Mouse (Mus musculus) liver, adult 2 months (tissue): ENCODE measurements around the gene Olfr523. TPM values are rescaled to one million over a fixed set of nuclear protein-coding genes. Genes with fewer than 3 reads are reported as not detected.
A peak's percentile ranks its signal among the peaks of the same experiment; 100 is the strongest.

Experiments
- DNase-seq: peaks from one replicate; pipeline ENCODE4 v3.0.0-alpha.2; 2011; ENCODE audit warnings: low read depth, low spot score; ENCODE audit errors: extremely low read depth
- H3K27ac ChIP-seq: fragments of 200-500 bp; replicated peaks from 2 replicates; pipeline ENCODE4 v1.5.1; 2012; ENCODE audit warnings: low read depth, mild to moderate bottlenecking, control low read depth, inconsistent platforms, low read length; ENCODE audit not compliant: insufficient read depth
- H3K27me3 ChIP-seq: fragments of 200-500 bp; 2 replicates; pipeline ENCODE4 v1.6.1; 2012; ENCODE audit warnings: mild to moderate bottlenecking, moderate library complexity, low read length, inconsistent platforms; ENCODE audit not compliant: control insufficient read depth, insufficient read depth
- H3K36me3 ChIP-seq: fragments of 200-500 bp; 2 replicates; pipeline ENCODE4 v1.6.1; 2012; ENCODE audit warnings: low read length, inconsistent platforms; ENCODE audit not compliant: control insufficient read depth, insufficient read depth
- H3K4me1 ChIP-seq: fragments of 200-500 bp; 2 replicates; pipeline ENCODE4 v1.6.1; 2011; ENCODE audit warnings: low read length; ENCODE audit not compliant: control insufficient read depth, insufficient read depth
- H3K4me3 ChIP-seq: fragments of 200-500 bp; 2 replicates; pipeline ENCODE4 v1.5.1; 2011; ENCODE audit warnings: low read depth, mild to moderate bottlenecking, control low read depth, low read length, moderate library complexity; ENCODE audit not compliant: insufficient read depth
- H3K79me2 ChIP-seq: fragments of 200-500 bp; 2 replicates; pipeline ENCODE4 v1.6.1; 2012; ENCODE audit warnings: inconsistent platforms, mild to moderate bottlenecking, low read length, moderate library complexity; ENCODE audit not compliant: control insufficient read depth, insufficient read depth
- H3K9ac ChIP-seq: fragments of 200-500 bp; 2 replicates; pipeline ENCODE4 v1.6.1; 2012; ENCODE audit warnings: low read depth, mild to moderate bottlenecking, control low read depth, inconsistent platforms, low read length
- CTCF ChIP-seq: fragments of 200-500 bp; IDR thresholded peaks from 2 replicates; pipeline ENCODE4 v1.5.1; 2011; ENCODE audit warnings: low read depth, low read length, control low read depth
- POLR2A ChIP-seq: fragments of 200-500 bp; IDR thresholded peaks from 2 replicates; pipeline ENCODE4 v1.6.1; 2011; ENCODE audit warnings: low read length, control low read depth; ENCODE audit not compliant: insufficient read depth; ENCODE audit errors: extremely low read depth
- WGBS: fragments of 180-500 bp; shearing (Covaris S2); methylation state at CpG from one replicate; pipeline ENCODE4 v1.1.7; 2018; 5-methylcytosine and 5-hydroxymethylcytosine counted together
- polyA plus RNA-seq: library from polyadenylated mRNA; depleted of rRNA; stranded (reverse); fragments of >200 nt; gene quantifications from 2 replicates; pipeline ENCODE4 v1.2.3, GENCODE M21; 2012
- total RNA-seq: library from RNA; depleted of rRNA; stranded (reverse); fragments of >200 nt; gene quantifications from 2 replicates; pipeline ENCODE4 v1.2.3, GENCODE M21; 2014

The Olfr523 gene
- total and polyA plus RNA-seq, 2 experiments: not detected

DNA sequence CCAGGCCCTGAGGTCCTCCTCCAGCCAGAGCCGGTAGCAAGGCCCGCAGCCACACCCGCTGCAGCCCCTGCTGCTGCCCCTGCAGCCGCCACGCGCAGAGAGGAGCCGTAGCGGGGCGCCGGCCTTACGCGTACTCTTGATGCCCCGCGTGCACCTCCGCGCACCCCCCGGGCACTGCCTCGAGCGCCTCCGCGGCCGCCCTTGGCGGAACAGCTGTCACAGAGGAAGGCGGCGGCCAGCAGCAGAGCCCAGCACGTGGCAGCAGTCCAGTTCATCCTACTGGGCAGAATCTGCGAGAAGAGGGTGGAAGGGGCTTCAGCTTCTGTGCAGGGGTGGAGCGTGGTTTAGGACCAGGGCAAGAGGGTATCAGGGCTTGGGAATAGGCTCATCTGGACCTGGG is 19.6 kb upstream of the Olfr523 start:
- Histone ChIP-seq H3K27me3 (peaks cover 5% of the 10 kb centered on the region), H3K36me3 (peaks cover 4% of the 10 kb centered on the region; the same call in 1 of the 2 replicates), H3K9ac (peak overlapping the region; percentile 49; the same call in 1 of the 2 replicates), H3K4me1 (no peaks in the 10 kb centered on the region), H3K27ac (peak overlapping the region; percentile 16; the same call in 1 of the 2 replicates), H3K4me3 (peak overlapping the region; percentile 44; the same call in 1 of the 2 replicates), H3K79me2 (no peaks in the 10 kb centered on the region)
- TF ChIP-seq POLR2A: no peak
- 14% methylated on average over 28 of the region's 28 CpGs for WGBS
- DNase-seq: no peak

DNA sequence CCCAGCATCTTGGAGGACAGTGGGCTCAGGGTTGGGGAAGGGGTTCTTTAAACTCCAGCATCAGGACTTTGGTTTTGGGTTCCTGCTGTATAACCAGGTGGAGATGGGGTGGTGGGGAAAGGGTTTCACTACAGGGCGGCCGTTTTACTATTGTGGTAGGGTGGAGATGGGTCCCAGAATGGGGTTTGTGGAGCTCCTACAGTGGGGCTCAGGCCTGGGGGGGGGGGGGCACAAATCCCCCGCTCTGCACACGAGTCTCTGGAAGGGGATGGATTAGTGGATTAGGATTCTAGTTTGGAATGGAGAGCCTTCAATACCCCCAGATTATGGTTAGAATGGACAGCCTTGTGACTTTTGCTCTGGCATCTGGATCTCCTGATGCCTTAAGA is 19.2 kb upstream of the Olfr523 start:
- no peaks in the 10 kb centered on the region for H3K79me2 ChIP-seq
- H3K9ac ChIP-seq: no peak overlapping the region
- peaks cover 5% of the 10 kb centered on the region for H3K27me3 ChIP-seq
- no peak for DNase-seq
- H3K4me3 ChIP-seq: peak overlapping the region; percentile 55; the same call in 1 of the 2 replicates
- WGBS: 28% methylated on average over 4 of the region's 4 CpGs
- TF ChIP-seq POLR2A (no peak), CTCF (no peak)
- no peaks in the 10 kb centered on the region for H3K4me1 ChIP-seq
- peaks cover 4% of the 10 kb centered on the region; the same call in 1 of the 2 replicates for H3K36me3 ChIP-seq
- H3K27ac ChIP-seq: peak overlapping the region; percentile 16; the same call in 1 of the 2 replicates

DNA sequence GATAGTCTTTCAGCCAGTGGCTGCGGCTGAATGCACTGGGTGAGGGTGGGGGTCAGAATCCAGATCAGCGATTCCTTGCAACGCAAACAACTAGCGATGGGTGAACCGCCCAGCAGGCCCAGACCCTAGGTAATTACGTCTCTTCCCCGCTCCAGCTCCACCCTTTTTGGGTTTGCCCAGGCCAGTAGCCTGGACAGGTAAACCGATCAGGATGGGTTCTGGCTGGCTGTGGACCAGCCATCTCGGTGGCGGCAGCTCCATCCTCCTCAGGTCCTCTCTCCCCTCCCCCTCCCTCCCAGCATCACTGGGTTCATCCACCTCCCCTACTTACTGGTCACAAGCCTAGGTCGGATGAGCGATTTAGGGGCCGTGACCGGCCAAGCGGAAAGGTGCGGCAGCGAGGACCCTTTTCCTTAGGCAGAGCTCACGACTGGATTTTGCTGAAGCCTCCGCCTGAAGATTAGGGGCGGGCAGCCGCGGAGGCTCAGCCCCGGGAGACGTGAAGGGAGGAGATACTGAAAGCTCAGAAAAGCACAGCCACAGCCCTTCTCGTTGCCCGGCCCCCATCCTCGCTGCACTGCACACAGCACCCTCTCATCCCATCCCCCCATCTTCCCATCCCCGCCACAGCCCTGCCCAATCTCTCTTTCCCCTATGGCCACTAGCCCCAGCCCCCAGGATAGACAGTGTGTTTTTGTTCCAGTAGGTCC is 18.6 kb upstream of the Olfr523 start, which contains the start of gene Sprn:
Gene Sprn (minus strand): TSS at position 660 of the 710 bp plus-strand sequence.
- Histone ChIP-seq H3K27ac (0 out of 2 replicates have a peak within 1 kb of the TSS, but pooled peaks have one; percentile 16), H3K4me3 (peak within 1 kb of the TSS; percentile 55), H3K79me2 (no peaks in the 10 kb centered on the region), H3K27me3 (peaks cover 5% of the 10 kb centered on the region), H3K9ac (peak within 1 kb of the TSS; percentile 4), H3K4me1 (no peaks in the 10 kb centered on the region), H3K36me3 (peaks cover 4% of the 10 kb centered on the region; the same call in 1 of the 2 replicates)
- TF ChIP-seq POLR2A (no peak), CTCF (no peak)
- WGBS: 12% methylated on average over 28 of the region's 28 CpGs
- no peak for DNase-seq

DNA sequence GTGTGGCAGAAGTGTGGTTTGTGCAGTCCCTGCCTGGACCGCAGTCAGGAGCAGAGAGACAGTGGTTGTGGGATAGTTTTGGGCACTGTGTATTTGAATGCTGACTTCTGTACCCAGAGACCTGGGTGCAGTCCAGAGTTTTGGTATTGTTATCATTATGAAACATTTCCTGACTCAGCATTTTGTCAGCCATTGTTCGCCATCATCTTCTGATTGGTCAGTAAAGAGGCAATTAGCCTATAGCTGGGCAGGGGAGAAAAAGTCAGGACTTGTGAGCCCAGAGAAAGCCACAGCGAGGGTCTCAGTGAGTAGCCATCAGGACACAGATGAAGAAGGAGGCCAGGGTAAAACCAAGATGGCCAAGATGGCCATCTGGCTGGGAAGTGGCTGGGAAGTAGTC is 12.7 kb upstream of the Olfr523 start:
- 87% methylated on average over 3 of the region's 3 CpGs for WGBS
- H3K27ac ChIP-seq: no peak overlapping the region
- H3K79me2 ChIP-seq: no peaks in the 10 kb centered on the region
- DNase-seq: no peak
- no peaks in the 10 kb centered on the region for H3K36me3 ChIP-seq
- H3K9ac ChIP-seq: no peak overlapping the region
- H3K4me1 ChIP-seq: no peaks in the 10 kb centered on the region
- H3K4me3 ChIP-seq: no peak overlapping the region
- H3K27me3 ChIP-seq: 0 out of 2 replicates have a peak, but pooled peaks cover 4% of the 10 kb centered on the region
- no peak for TF ChIP-seq CTCF
- TF ChIP-seq POLR2A: no peak

DNA sequence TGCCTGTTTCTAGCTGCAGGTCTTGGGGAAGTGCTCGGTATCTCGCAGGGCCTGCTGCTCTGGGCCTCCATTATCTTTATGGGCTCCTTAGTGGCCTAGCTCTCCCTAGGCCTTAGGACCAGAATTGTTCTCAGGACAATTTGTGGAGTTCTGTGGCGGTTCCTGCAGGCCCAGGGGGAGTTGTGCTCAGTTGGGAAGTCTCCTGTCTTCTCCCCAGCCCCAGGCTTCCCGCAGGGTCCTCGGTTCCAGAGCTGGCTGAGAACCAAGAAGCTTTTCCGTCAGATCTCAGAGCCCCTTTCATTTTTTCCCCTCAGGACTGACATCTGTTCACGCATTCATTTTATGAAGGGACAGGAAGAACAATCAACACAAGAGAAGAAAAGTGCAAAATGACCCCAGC is 8.4 kb upstream of the Olfr523 start, which contains the start of gene Olfr522:
Gene Olfr522 (minus strand): TSS at position 101 of the 400 bp plus-strand sequence.
- H3K79me2 ChIP-seq: no peaks in the 10 kb centered on the region
- H3K9ac ChIP-seq: no peak within 1 kb of the TSS
- no peak within 1 kb of the TSS for H3K27ac ChIP-seq
- TF ChIP-seq CTCF (no peak), POLR2A (no peak)
- 76% methylated on average over 7 of the region's 7 CpGs for WGBS
- no peak for DNase-seq
- 0 out of 2 replicates have a peak, but pooled peaks cover 2% of the 10 kb centered on the region for H3K27me3 ChIP-seq
- H3K4me3 ChIP-seq: no peak within 1 kb of the TSS
- no peaks in the 10 kb centered on the region for H3K36me3 ChIP-seq
- H3K4me1 ChIP-seq: no peaks in the 10 kb centered on the region

DNA sequence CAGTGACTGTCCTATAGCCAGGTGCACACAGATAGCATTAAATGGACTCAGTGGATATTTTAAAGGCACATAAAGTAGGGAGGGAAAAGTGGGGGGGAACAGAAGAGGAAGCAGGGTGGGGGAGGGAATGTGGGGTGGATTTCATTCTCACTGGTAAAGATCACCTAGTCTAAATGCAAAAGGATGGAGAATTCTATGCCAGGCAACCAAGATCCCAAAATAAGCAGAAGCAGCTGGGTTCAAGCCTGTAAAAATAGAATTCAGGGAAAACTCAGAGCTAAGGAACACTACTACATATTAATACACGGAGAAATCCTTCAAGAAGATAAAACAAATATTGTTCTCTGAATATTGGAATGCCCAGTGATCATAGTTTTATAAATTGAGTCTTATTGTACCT is 5.1 kb upstream of the Olfr523 start:
- no peak overlapping the region for H3K9ac ChIP-seq
- WGBS: 62% methylated on average over 1 of the region's 1 CpGs
- no peak overlapping the region for H3K27ac ChIP-seq
- H3K36me3 ChIP-seq: no peaks in the 10 kb centered on the region
- no peaks in the 10 kb centered on the region for H3K4me1 ChIP-seq
- 0 out of 2 replicates have a peak, but pooled peaks cover 2% of the 10 kb centered on the region for H3K27me3 ChIP-seq
- no peak for TF ChIP-seq CTCF
- TF ChIP-seq POLR2A: no peak
- H3K79me2 ChIP-seq: no peaks in the 10 kb centered on the region
- DNase-seq: no peak
- no peak overlapping the region for H3K4me3 ChIP-seq
